Mouse (Mus musculus): ENCODE data around the gene Cfap43. TPM values are rescaled to one million over a fixed set of nuclear protein-coding genes. Genes with fewer than 3 reads are reported as not detected.
A peak's percentile ranks its signal among the peaks of the same experiment; 100 is the strongest.

The Cfap43 gene
- total RNA-seq, 2 experiments from 2014 or later: not detected

DNA sequence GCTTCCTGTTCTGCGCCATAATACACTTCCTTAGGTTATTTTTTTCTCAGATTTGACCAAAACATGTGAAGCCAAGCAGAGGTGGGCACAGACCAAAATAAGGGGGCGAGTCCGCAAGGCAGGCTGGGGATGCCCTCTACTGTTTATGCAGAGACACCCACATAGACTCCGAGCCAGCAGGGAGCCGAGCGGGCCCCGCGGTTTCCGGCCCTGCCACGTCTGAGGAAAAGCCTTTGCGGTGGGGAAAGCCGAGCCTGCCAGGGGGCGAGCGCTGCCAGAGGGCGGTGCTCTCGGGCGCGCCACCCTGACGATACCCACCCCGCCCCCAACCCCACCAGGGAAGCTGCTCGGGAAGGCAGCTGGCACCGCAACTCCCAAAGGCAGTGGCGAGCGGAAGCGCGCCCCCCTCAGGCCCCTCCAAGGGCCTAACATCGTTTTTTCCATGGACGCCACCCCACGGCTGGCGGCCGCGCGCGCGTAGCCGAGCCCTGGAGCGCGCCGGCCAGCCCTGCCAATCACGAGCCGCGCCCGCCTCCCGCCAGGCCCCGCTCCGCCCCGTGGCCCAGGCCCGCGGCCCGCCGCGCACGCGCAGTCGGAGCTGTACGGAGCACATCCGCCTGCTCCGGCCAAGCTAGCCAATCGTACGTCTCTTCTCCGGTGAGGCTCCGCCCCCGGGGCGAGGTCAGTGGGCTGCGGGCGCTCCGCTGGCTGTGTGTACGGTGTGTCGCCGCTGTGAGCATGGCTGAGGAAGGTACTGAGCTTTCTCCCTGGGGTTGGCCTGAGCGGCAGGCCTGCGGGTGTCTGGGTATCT, 187.8 kb downstream of the Cfap43 start, which contains the start of gene Sfr1:
TSS of gene Sfr1 (plus strand) at position 612 of the 811 bp plus-strand sequence.
- intact Hi-C loops (cut with DNase I): loop anchor here (2.0 to 5.0 kb wide), 2 partner anchors 149 to 224 kb away; no protein-coding TSS in a partner anchor
- DNase-seq: peak; percentile 98 to 99

DNA sequence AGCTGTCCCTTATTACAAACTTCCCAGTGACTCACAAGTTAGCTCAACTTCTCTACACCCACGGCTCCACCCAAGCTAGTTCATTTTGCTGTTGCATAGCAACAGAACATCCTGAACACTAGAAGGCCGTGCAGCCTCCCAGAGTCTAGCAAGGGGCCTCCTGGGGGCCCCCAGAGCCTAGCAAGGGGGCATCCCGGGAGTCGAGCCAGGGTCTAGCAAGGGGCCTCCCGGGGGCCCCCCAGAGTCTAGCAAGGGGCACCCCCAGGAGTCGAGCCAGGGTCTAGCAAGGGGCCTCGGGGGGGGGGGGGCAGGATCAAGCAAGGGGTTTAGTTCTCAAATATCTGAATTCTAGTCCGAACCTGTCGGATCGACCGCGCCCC, 188.4 kb downstream of the Cfap43 start:
- DNase-seq: peak in 1 of 2 experiments; percentile 44
- intact Hi-C loops (cut with DNase I): loop anchor here (2.0 to 5.0 kb wide), 2 partner anchors 148 to 224 kb away; no protein-coding TSS in a partner anchor

DNA sequence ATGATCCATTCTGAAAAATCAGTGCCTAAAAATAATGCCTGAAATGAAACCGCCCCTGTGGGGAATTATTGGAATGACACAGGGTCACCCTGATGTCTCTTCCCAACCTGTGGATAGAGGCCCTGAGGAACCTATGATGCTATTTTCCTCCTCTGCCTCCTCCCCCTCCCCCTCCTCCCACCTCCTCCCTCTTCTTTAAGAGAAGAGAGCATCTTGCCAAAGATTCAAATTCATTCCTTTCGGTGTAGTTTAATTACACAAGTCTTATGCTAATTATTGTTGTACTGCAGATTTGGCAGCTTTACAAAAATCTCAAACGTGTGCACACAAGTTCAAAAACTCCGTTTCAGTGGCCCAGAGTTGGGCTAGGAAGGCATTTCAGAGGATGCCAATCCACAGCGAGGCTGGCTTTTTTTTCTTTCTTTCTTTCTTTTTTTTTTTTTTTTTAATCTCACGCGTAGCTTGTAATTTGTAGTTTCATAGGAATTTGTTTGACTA, 193.4 kb downstream of the Cfap43 start:
- intact Hi-C loops (cut with DNase I): loop anchor here (5.0 kb wide), 1 partner anchor 63 kb away; no protein-coding TSS in a partner anchor
- DNase-seq: no peak

DNA sequence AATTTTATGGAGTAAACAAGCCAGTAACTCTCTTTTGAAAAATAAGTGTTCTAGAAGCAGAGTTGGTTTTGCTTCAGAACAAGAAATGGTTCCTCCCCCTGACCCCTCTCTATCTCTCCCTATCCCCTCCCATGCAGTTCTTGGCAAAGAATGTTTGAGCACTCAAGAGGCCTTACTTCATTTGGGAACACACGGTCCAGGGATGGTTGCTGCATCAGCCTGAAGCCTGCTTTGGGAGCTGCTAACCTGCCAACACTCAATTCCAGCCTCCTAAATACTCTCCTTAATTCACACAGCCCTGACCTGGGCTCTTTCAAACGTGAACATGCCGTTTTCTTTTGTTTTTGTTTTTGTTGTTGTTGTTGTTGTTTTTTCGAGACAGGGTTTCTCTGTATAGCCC, 194.2 kb downstream of the Cfap43 start:
- intact Hi-C loops (cut with DNase I): loop anchor here (5.0 kb wide), 1 partner anchor 63 kb away; no protein-coding TSS in a partner anchor
- DNase-seq: no peak

DNA sequence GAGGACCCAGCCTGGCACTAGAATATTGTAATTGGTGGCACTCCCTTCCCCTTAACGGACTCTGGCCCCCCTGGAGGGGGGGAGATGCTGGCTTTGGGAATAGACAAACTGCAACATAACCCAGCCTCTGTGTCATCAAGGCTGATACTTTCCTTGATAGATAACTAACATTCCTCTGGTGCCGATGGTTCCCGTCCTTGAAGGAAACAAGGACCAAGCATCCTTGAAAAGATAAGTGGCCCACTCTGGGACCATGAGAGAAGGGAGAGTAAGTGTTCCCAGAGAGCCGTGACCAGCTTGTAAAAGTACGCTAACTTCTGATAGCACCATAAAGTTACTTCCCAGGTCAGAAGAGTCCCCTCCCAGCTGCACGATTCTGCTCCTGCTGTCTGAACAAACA, 196.6 kb downstream of the Cfap43 start:
- intact Hi-C loops (cut with DNase I): no loop called here
- DNase-seq: no peak

DNA sequence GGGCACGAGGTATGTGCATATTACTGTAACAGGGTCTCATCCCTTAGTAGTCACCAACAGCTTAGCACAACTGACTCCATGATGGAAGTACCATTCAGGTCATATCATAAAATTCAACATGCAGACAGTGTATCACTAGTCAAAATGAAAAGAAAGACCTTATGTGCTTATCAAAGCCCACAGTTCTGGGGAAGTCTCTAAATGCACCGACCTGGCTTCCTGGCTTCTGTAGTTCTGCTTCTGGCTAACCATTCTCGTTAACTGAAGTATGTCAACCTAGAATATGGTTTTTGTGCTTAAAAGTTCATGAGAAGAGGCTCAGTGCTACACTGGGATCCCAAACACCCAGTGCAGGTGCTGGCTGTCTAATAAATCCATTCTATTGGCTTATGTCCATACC, 199.9 kb downstream of the Cfap43 start:
- no peak for DNase-seq
- intact Hi-C loops (cut with DNase I): no loop called here

DNA sequence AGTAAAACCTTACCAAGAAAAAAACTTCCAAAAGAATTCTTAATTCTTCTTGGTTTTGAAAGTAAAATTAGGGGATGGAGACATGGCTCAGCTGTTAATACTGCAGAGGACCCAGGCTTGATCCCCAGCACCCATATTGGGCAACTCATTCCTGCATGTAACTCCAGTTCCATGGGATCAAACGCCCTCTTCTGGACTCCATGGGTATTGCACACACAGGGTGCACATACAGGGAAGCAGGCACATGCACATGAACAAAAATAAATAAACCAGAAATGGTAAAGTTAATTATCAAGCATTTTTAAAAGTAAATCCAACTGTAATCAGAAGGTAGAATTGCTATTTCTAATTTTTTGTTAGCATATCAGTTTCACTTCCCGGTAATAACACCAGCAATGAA, 202.9 kb downstream of the Cfap43 start:
- intact Hi-C loops (cut with DNase I): no loop called here
- DNase-seq: no peak

DNA sequence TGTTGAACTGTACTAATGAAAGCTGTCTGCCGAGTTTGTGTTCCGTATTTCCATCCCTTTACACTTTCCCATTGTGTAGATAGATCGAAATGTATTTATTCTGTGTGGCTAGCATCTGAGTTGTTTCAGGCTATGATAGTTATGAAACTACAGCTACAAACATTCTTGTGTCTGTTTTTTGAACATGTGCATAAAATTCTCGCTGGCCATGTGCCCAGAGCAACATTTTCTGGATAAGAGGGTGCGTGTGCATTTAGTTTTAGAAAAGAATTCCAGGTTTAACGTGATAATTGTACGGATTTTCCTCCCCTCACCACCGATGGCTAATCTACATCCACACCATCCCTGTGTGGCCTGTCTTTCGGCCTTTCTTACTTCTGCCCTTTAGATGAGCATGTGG, 205.6 kb downstream of the Cfap43 start:
- intact Hi-C loops (cut with DNase I): no loop called here
- DNase-seq: no peak

DNA sequence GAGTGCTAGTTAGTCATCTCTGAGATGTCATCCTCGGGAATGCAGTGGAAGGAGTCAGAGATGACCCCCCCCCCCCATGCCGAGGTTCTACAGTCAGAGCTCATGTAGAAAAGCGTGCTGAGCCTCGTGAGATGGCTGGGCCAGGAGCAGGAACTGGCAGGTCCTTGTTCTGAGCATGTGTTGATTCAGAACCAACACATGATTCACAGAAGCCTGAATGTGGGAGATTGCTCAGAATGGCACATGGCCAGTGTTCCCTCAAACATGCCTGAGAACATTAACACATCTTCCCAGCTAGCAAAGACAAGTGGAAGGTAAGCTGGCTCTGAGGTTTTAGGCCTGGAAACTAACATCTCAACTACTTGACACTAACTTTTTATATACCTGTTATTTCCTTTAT, 208.7 kb downstream of the Cfap43 start:
- intact Hi-C loops (cut with DNase I): no loop called here

DNA sequence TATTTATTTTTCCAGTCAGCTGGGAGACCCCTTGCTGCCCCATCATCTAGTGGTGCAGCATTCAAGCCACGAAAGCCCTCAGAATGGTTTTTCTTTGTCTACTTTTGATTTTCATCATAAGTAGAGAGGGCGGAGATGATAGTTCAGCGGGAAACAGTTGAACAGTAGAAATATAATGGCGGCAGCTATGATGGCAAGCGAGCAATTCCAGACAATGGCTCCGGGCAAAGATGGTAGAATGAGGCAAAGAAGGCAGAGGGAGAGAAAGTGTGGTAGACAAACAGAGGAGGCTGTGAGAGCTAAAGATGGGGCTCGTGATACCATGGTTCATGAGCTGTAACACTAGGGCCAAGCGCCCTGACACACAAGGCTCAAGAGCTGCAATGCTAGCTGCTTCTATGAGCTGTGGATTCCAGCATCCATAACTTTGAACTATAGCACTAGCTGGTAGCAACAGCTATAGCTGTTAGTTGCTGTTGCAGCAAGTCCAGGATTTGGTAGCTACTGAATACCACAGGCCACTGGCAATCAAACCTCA, 213.2 kb downstream of the Cfap43 start:
- DNase-seq: no peak
- intact Hi-C loops (cut with DNase I): no loop called here

More for the DNA sequence above, 208.7 kb downstream of the Cfap43 start:
- no peak for DNase-seq

DNA sequence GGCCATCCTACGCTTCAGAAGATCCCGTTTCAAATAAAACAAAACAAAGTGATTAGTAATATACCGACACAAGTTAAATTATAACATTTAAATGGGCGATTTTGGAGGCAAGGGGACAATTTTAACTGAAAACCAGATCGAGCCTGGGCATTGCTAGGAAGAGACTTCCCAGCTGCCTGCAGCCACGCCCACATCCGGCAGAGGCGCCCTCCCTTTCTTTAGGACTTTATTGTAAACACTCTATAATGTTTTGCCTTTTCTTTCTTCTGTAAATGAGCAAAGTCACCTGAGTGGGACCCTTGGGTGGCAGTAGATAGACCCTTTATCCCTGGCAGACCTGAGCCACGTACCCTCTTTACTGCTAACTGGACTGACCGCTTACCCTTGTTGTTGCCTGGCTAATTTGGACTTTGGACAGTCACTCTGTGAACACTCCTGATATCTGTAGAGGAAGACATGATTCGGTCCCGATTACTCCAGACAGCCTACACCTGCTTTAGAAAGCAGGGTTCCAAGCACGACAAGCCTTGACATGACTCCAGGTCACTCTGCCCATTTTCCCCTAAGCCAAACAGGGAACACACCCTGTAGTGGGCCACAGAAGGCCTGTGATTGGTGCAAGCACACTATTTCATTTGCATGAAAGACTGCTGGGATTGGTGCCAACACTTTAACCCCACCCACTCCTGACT, 213.9 kb downstream of the Cfap43 start:
- no peak for DNase-seq
- intact Hi-C loops (cut with DNase I): no loop called here

DNA sequence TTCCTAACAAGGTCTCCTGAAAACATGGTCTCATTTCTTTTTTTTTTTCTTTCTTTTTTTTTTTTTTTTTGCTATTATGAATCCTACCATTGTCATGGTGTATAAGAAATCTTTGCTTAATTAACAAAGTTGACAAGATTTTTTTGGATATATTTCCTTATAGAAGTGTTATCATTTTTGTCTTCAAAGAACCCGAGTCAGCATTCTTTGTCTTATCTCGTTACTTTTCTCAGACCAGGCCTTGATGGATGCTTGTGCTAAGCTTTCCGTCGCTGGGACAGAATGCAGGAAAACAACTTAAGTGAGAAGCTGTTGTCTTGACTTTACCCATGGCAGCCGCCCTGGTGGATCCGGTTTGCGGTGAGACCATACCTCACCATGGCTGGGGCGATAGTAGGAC, 218.6 kb downstream of the Cfap43 start:
- intact Hi-C loops (cut with DNase I): no loop called here

DNA sequence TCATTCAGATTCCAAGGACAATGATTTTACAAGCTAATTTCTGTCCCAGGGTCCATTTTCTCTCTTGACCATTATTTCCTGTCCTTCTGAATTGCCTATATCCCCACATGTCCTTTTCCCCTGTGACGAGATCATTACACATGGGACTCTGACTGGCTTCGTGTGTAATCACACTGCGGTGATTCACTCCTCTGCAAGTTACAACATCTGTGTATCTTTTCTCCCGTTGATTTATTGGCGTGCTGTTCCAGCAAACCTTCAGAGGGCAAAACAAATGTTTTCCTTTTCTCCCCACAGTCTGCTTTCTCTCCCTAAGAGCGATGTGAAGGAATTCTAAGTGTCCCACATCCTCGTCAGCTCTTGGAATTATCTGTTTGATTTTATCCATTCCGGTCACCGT, 219.3 kb downstream of the Cfap43 start:
- intact Hi-C loops (cut with DNase I): no loop called here
- no peak for DNase-seq

More for the DNA sequence above, 218.6 kb downstream of the Cfap43 start:
- no peak for DNase-seq

DNA sequence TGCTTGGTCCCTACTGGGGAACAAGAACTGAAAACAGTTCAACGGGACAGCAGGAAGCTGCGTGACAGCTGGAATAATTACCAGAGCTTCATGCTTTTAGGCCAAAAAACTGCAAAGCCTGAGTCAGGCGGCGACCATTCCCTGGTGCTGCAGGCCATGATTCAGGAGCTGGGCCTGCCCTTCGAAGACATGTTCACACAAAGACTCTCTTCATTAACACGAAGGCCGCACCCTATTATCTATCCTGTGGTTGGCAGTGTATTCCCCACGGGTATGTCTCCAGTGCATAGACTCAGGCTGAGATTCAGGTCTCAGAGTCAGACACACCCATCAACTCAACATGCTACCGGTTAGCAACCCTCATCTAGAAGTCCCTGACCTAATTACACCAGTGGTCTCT, 220.8 kb downstream of the Cfap43 start:
- intact Hi-C loops (cut with DNase I): no loop called here
- no peak for DNase-seq

DNA sequence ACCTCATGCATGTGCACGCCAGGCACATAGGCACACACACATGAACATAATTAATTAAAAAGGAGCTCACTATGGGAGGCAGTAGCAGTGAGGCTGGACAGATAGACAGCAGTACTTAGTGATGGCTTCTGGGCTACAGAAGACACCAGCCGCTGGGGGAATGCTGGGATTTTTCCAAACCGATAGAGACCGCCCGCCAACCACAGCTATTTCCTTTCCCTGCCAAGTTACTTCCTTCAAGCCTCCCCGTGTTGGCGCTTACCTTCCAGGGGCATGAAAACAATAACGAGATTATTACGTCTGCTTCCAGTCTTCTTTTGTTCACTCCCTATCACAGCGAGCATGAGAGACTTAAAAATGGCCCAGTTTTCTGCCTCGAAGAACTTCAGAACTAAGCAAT, 222.0 kb downstream of the Cfap43 start:
- intact Hi-C loops (cut with DNase I): no loop called here
- no peak for DNase-seq

DNA sequence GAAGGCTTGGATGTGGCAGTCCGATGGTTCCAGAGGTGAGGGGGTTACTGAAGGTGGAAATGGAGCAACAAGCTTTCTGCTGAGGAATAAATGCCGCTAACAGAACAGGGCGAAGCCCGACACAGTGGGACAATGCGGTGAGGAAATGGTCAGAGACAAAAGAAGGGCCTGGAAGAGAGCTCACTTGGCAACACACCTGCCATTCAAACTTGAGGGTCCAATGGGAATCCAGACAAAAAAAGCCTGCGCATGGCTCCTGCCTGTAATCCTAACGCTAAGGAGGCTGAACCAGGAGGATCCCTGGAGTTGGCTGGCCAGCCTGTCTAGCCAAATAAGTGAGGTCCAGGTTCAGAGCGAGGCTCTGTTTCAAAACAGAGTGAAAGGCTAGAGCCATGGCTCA, 222.7 kb downstream of the Cfap43 start:
- intact Hi-C loops (cut with DNase I): no loop called here

DNA sequence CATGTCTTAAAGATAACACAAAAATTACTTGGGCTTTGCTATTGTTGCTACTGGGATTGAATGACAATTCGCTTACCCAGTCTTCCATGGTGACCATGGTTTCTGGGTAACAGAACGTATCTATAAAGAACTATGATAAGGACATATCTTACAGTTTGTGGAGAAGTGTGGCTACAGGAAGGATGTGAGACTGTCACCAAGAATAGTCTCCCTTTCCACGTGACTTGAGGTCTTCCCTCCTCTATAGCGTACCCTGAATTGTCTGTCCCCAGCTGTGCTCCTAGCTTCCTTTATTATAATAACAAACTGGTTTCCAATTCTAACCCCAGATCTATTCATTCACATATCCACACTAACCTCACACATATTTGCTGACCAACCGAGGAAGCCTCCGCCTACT, 223.4 kb downstream of the Cfap43 start:
- intact Hi-C loops (cut with DNase I): no loop called here
- DNase-seq: no peak

More for the DNA sequence above, 222.7 kb downstream of the Cfap43 start:
- no peak for DNase-seq

DNA sequence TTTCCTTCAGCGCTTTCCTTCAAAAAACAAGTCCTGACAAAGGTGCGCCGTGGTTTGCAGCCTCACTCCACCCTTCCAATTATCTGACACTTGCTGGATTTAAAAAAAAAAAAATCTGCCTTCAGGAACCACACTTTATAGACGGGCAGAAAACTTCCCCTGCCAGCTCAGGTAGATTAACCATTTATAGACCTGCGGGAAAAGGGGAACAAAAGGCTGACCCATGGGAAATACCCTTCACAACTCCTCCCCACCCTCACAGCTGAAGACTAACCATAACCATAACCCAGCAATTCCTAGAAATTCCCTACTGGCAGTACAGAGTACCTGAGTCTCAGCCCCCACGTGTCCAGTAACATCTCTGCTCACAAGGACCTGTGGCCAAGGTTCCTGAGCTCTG, 227.1 kb downstream of the Cfap43 start, which contains the start of gene Col17a1:
TSS of gene Col17a1 (minus strand) at position 101 of the 400 bp plus-strand sequence.
- no peak for DNase-seq
- intact Hi-C loops (cut with DNase I): no loop called here

DNA sequence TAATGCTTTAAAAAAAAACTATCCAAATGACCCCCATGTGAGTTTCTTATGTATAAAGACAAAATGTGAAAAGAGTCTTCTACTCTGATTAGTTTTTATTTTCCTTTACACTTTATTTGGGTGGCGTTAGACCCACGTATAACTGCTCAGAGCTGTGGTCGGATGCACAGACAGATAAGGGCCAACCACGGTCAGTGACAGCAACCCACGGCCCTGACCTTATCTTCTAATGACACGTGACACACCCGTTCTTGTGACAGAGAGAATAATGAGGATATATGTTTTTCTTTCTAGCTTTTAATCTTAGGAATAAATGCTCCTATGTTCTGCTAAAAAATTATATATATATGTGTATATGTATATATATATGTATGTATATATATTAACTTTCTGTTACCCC, 229.5 kb downstream of the Cfap43 start:
- no peak for DNase-seq
- intact Hi-C loops (cut with DNase I): no loop called here
